Mouse (Mus musculus): Measurements from ENCODE around the gene Rimklb. TPM values are rescaled to one million over a fixed set of nuclear protein-coding genes. Genes with fewer than 3 reads are reported as not detected.

Gene Rimklb
- polyA plus RNA-seq, 1 experiment = not detected

GRCm38 (mm10) chr6:122440632-122441226 lies 57.8 kb downstream of the Rimklb start:
- TF ChIP-seq FOSL1 (IDR thresholded peaks at IDR 0.05; ENCODE audit: insufficient read depth, low read length, poor library complexity, severe bottlenecking) (no peak), CEBPB (IDR thresholded peaks at IDR 0.05; ENCODE audit: low read depth) (no peak), USF1 (IDR thresholded peaks at IDR 0.05; ENCODE audit: low read depth) (no peak), MYOD1 (IDR thresholded peaks at IDR 0.05; ENCODE audit: control insufficient read depth, insufficient read length, low read depth) (no peak)

GRCm38 (mm10) chr6:122439249-122439648 lies 59.3 kb downstream of the Rimklb start:
- Histone ChIP-seq H3K27me3 (ENCODE audit: control insufficient read depth, insufficient read depth, insufficient read length) (no peaks in the 10 kb centered on the region), H3K79me3 (ENCODE audit: low read depth) (no peaks in the 10 kb centered on the region), H3K4me3 (ENCODE audit: insufficient read depth, poor library complexity, severe bottlenecking) (no peak overlapping the region), H3K79me2 (ENCODE audit: control insufficient read depth, insufficient read depth) (no peaks in the 10 kb centered on the region), H3K36me3 (ENCODE audit: control insufficient read depth, insufficient read depth) (no peaks in the 10 kb centered on the region), H3ac (ENCODE audit: control insufficient read depth, insufficient read length, low read depth) (no peak overlapping the region)
- TF ChIP-seq FOSL1 (IDR thresholded peaks at IDR 0.05; ENCODE audit: insufficient read depth, low read length, poor library complexity, severe bottlenecking) (no peak), CEBPB (IDR thresholded peaks at IDR 0.05; ENCODE audit: low read depth) (no peak), USF1 (IDR thresholded peaks at IDR 0.05; ENCODE audit: low read depth) (no peak), CTCF (IDR thresholded peaks at IDR 0.05; ENCODE audit: control insufficient read depth, insufficient read depth, insufficient read length) (no peak), MYOD1 (IDR thresholded peaks at IDR 0.05; ENCODE audit: control insufficient read depth, insufficient read length, low read depth) (no peak)

More at GRCm38 (mm10) chr6:122440632-122441226, 57.8 kb downstream of the Rimklb start:
- Histone ChIP-seq H3K79me2 (ENCODE audit: control insufficient read depth, insufficient read depth) (no peaks in the 10 kb centered on the region), H3K27me3 (ENCODE audit: control insufficient read depth, insufficient read depth, insufficient read length) (no peaks in the 10 kb centered on the region), H3K4me3 (ENCODE audit: insufficient read depth, poor library complexity, severe bottlenecking) (no peak overlapping the region), H3K36me3 (ENCODE audit: control insufficient read depth, insufficient read depth) (no peaks in the 10 kb centered on the region), H3ac (ENCODE audit: control insufficient read depth, insufficient read length, low read depth) (no peak overlapping the region), H3K79me3 (ENCODE audit: low read depth) (no peaks in the 10 kb centered on the region)

GRCm38 (mm10) chr6:122435270-122435669 lies 63.3 kb downstream of the Rimklb start:
- Histone ChIP-seq H3K79me2 (ENCODE audit: control insufficient read depth, insufficient read depth) (no peaks in the 10 kb centered on the region), H3K27me3 (ENCODE audit: control insufficient read depth, insufficient read depth, insufficient read length) (no peaks in the 10 kb centered on the region), H3K36me3 (ENCODE audit: control insufficient read depth, insufficient read depth) (no peaks in the 10 kb centered on the region), H3K4me3 (ENCODE audit: insufficient read depth, poor library complexity, severe bottlenecking) (no peak overlapping the region), H3ac (ENCODE audit: control insufficient read depth, insufficient read length, low read depth) (no peak overlapping the region), H3K79me3 (ENCODE audit: low read depth) (no peaks in the 10 kb centered on the region)
- no peak for TF ChIP-seq MYOG (IDR thresholded peaks at IDR 0.05; ENCODE audit: control insufficient read depth, extremely low read depth, insufficient read length)

- TF ChIP-seq MAX (IDR thresholded peaks at IDR 0.05) (no peak), MYOD1 (IDR thresholded peaks at IDR 0.05; ENCODE audit: control insufficient read depth, insufficient read length, low read depth) (no peak), CTCF (IDR thresholded peaks at IDR 0.05; ENCODE audit: control insufficient read depth, insufficient read depth, insufficient read length) (no peak), FOSL1 (IDR thresholded peaks at IDR 0.05; ENCODE audit: insufficient read depth, low read length, poor library complexity, severe bottlenecking) (no peak), USF1 (IDR thresholded peaks at IDR 0.05; ENCODE audit: low read depth) (no peak)
- no peaks in the 10 kb centered on the region for H3K79me3 ChIP-seq (ENCODE audit: low read depth)
- H3ac ChIP-seq (ENCODE audit: control insufficient read depth, insufficient read length, low read depth) = no peak overlapping the region
- no peak overlapping the region for H3K4me3 ChIP-seq (ENCODE audit: insufficient read depth, poor library complexity, severe bottlenecking)
- no peaks in the 10 kb centered on the region for H3K79me2 ChIP-seq (ENCODE audit: control insufficient read depth, insufficient read depth)
- H3K27me3 ChIP-seq (ENCODE audit: control insufficient read depth, insufficient read depth, insufficient read length) = no peaks in the 10 kb centered on the region
- no peaks in the 10 kb centered on the region for H3K36me3 ChIP-seq (ENCODE audit: control insufficient read depth, insufficient read depth)
Observed at GRCm38 (mm10) chr6:122427456-122427855, 71.1 kb downstream of the Rimklb start.

GRCm38 (mm10) chr6:122417015-122417414 lies 81.5 kb downstream of the Rimklb start:
- no peak for TF ChIP-seq MYOD1 (IDR thresholded peaks at IDR 0.05; ENCODE audit: control insufficient read depth, insufficient read length, low read depth)
- no peak for TF ChIP-seq MYOG (IDR thresholded peaks at IDR 0.05; ENCODE audit: control insufficient read depth, extremely low read depth, insufficient read length)
- no peak for TF ChIP-seq CTCF (IDR thresholded peaks at IDR 0.05; ENCODE audit: control insufficient read depth, insufficient read depth, insufficient read length)
- TF ChIP-seq MAX (IDR thresholded peaks at IDR 0.05) = no peak
- TF ChIP-seq USF1 (IDR thresholded peaks at IDR 0.05; ENCODE audit: low read depth) = no peak
- no peaks in the 10 kb centered on the region for H3K79me3 ChIP-seq (ENCODE audit: low read depth)

GRCm38 (mm10) chr6:122416347-122416746 lies 82.2 kb downstream of the Rimklb start:
- Histone ChIP-seq H3K27me3 (ENCODE audit: control insufficient read depth, insufficient read depth, insufficient read length) (peaks cover 3% of the 10 kb centered on the region), H3K79me3 (ENCODE audit: low read depth) (no peaks in the 10 kb centered on the region), H3ac (ENCODE audit: control insufficient read depth, insufficient read length, low read depth) (no peak overlapping the region), H3K36me3 (ENCODE audit: control insufficient read depth, insufficient read depth) (no peaks in the 10 kb centered on the region), H3K4me3 (ENCODE audit: insufficient read depth, poor library complexity, severe bottlenecking) (no peak overlapping the region), H3K79me2 (ENCODE audit: control insufficient read depth, insufficient read depth) (no peaks in the 10 kb centered on the region)
- TF ChIP-seq CTCF (IDR thresholded peaks at IDR 0.05; ENCODE audit: control insufficient read depth, insufficient read depth, insufficient read length) (no peak), MYOG (IDR thresholded peaks at IDR 0.05; ENCODE audit: control insufficient read depth, extremely low read depth, insufficient read length) (no peak), MAX (IDR thresholded peaks at IDR 0.05) (no peak), FOSL1 (IDR thresholded peaks at IDR 0.05; ENCODE audit: insufficient read depth, low read length, poor library complexity, severe bottlenecking) (no peak), USF1 (IDR thresholded peaks at IDR 0.05; ENCODE audit: low read depth) (no peak), CEBPB (IDR thresholded peaks at IDR 0.05; ENCODE audit: low read depth) (no peak), MYOD1 (IDR thresholded peaks at IDR 0.05; ENCODE audit: control insufficient read depth, insufficient read length, low read depth) (no peak)

More at GRCm38 (mm10) chr6:122417015-122417414, 81.5 kb downstream of the Rimklb start:
- H3K79me2 ChIP-seq (ENCODE audit: control insufficient read depth, insufficient read depth) = no peaks in the 10 kb centered on the region
- H3K36me3 ChIP-seq (ENCODE audit: control insufficient read depth, insufficient read depth) = no peaks in the 10 kb centered on the region
- no peak overlapping the region for H3ac ChIP-seq (ENCODE audit: control insufficient read depth, insufficient read length, low read depth)
- H3K4me3 ChIP-seq (ENCODE audit: insufficient read depth, poor library complexity, severe bottlenecking) = no peak overlapping the region
- H3K27me3 ChIP-seq (ENCODE audit: control insufficient read depth, insufficient read depth, insufficient read length) = peaks cover under 1% of the 10 kb centered on the region
